Mouse (Mus musculus): Measurements from ENCODE around the gene Mmp13.
"Not testable (repeated sequence)": the region's sequence is repeated elsewhere in the genome, so short reads cannot be mapped to it uniquely, and the experiment has no call there.

The Mmp13 gene

DNA sequence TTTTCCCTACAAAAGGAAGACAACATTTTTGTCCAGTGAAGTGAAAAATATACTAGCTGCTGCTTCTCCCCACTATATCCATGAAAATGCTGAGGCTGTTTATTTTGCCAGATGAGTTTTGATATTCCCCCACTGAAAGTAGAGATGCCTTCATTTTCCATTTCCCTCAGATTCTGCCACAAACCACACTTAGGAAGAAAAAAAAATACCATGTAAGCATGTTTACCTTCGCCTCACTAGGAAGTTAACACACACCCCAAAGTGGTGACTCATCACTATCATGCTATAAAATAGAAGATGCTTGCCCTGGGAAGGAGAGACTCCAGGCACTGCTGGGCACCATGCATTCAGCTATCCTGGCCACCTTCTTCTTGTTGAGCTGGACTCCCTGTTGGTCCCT lies at the start of gene Mmp13:
TSS of gene Mmp13 (plus strand) at position 301 of the 400 bp plus-strand sequence.
- DNase-seq (ENCODE audit: low spot score in 2 of 2), result no peak

DNA sequence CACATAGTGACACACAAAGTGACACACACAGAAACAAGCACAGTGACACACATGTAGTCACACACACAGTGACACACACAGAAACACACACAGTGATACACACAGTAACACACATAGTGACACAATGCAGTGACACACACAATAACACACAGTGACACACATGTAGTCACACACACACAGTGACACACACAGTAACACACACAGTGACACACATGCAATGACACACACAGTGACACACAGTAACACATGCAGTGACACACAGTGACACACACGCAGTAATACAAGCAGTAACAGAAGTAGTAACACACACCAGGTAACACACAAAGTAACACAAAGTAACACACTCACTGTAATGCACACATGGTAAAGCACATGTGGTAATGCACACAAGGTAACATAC lies 33.7 kb upstream of the Mmp13 start:
- no peak for DNase-seq (ENCODE audit: low spot score in 2 of 2)

DNA sequence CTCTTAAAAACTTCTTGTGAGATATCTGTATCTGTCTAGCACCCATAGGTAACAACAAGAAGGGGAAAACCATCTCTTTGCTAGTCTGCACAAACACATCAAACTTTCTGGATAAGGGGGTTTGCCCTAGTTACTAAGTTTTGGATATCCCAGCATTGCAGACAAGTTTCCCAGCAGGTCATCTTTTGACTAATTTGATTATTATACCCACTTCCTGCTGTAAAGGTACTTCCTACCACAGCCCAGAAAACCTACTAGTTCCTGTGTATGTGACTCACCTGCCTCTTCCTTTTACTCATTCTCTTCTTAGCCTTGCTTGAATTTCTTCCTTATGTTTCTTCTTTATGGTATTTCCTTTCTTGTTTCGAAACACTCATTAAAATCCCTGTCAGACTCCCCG lies 32.3 kb upstream of the Mmp13 start:
- DNase-seq (ENCODE audit: low spot score in 2 of 2), result no peak

DNA sequence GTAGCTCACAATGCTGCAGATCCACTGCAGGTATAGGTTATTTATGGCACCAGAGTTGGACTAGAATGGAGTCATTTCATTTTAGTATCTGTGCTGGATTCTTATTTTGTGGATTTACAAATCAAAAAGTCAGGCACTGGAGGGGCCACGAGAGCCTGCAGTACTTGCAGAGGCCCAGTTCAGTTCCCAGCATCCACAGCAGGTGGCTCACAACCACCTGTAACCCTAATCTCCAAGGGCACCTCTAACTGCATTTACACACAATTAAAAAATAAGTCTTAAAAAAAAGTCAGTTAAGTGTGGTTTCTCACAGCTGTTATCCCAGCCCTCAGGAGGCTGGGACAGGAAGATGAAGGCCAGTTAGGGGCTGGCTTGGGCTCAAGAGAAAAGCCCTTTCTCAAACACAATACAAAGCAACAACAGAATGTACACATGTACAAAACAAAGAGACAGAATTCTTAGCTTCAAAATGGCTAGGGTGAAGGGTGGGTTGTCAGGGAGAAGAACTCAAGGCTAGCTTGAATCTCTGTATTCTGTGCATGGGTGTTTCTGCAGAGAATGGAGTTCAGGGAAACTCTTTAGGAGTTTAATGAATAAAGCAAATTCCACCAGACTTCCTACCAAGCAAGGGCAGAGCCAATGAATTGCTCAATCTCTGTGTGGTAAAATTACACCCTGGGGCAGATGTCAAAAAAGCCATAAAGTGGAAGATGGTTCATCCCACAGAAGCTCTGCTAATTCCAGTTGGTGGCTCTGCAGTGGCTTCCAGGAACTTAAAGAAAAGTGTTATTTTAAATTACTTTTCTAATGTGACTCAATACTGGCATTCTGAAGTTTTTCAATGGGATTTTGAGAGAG lies 19.3 kb upstream of the Mmp13 start:
- no peak for DNase-seq (ENCODE audit: low spot score in 2 of 2)

DNA sequence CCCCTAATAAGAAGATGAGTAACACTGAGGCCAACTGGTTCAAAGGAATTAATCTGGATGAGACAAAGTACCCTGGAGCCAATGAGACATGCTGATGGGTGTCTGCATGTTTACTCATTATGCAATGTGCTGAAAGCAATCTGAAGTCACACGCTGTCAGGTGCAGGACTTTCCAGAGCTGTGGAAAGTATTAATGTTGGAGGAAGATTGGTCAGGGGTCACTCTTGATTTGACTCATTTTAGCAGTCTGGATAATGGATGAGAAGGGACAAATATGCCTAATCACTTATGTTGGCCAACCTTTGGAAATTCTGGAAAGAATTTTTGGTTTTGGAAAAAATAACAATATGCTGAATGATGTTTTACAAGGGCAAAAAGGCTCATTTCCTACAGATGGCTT lies 10.6 kb upstream of the Mmp13 start:
- DNase-seq (ENCODE audit: low spot score in 2 of 2), result no peak

DNA sequence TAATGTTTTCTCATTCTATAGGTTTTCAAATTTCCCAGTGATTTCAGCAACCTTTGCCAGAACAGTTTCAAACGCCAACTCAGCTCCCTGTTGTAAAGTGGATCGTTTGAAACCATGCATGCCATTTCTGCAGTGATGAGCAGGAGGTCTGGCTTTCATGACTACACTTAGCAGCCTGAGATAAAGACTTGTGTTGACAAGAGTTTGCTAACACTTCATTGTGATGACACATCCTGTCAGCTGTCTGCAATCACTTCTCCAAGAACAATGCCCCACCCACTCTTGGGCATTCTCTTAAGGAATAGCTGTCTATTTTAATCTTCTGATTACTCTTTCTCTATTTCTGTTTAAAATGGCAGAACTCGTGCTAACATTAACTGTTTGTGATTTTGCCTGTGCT lies 2.2 kb upstream of the Mmp13 start:
- no peak for DNase-seq (ENCODE audit: low spot score in 2 of 2)

DNA sequence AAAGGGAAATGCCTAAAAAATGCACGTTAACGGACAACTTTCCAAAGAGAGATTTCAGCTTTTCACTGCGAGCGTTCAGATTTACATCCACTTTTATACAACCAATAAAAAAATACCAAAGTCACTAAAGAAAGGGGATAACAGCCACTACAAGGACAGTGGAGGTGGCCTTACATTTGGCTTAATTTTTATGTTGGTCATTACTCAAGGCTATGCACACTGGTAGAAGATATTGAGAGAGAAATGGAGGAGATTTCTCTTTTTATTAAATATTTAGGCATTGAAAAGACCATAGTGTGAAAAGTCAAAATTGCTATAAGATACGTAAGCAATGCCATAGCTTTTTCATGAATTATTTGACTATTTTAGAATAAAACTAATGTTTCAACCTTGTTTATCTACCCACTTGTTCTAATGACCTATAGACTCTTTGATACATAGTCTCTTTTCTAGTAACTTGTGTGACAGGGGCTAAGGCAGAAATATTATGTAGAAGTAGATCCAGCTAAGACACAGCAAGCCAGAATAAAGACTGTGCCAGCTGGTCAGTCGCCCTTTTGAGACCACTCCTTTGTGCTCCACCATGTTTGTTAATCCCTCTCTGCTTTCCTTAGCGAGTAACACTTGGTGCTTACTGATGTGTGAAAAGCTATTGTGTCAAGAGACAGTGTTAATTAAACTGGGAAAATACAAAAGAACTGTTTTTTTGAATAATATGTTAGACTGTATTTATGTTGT lies 10.4 kb downstream of the Mmp13 start:
- DNase-seq (ENCODE audit: low spot score in 2 of 2), result no peak

DNA sequence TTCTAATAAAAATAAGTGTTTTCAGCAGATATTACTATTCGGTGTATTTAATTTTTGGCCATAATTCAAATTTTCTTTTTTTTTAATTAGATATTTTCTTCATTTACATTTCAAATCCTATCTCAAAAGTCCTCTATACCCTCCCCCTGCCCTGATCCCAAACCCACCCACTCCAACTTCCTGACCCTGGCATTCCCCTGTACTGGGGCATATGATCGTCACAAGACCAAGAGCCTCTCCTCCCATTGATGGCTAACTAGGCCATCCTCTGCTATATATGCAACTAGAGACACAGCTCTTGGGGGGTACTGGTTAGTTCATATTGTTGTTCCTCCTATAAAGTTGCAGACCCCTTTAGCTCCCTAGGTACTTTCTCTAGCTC lies 11.0 kb downstream of the Mmp13 start:
- DNase-seq (ENCODE audit: low spot score in 2 of 2), result not testable (repeated sequence)

DNA sequence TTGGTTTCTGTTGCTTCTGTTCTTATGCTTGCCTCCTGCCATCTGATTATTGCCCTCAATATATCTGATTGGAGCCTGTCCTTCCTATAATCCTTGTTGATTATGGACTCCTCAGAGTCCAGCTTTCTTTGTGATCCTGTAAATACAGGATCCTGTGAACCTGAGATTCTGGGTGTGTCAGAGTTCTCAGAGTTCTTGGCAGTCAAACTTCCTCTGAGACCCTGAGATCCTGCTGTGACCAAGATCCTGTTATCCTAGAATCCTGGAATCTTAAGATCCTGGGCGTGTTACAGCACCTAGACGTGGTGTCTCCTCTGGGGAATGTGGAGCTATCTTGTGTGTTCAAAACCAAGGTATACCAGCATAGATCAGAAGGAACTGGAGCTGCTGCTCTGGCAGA lies 17.2 kb downstream of the Mmp13 start:
- DNase-seq (ENCODE audit: low spot score in 2 of 2), result no peak

DNA sequence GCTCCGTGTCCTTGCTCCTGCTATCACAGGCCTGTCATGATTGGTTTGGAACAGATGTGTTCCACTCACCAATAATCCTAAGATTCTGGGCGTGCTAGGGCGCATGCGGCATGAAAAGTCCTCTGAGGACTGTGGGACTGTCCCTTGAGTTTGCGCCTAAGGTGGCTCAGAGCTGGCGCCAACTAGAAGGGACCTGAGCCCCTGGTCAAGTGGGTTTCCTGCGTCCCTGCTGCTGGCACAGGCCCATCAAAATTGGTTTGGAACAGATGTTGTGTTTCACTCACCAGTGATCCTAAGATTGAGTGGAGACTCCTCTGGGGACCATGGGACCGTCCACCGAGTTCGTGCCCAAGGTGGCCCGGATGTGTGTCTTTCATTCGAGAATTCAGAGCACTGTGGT lies 17.6 kb downstream of the Mmp13 start:
- DNase-seq (ENCODE audit: low spot score in 2 of 2), result no peak

DNA sequence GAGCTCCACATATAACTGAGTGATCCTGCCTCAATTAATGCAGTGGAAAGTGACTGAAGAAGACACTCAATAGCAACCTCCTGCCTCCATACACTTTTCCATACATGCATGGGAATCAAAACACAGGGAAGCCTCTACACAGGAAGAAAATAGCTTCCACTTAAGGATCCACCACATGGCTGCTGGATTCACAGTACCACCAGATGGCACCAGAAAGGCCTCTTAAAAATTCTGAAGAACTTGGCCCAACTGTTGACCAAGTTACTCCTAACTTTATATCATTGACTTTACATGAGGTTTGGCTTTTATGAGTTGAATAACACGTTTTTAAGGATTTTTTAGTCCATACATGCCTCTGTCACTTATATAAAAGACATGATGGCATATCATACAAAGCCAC lies 19.8 kb downstream of the Mmp13 start:
- no peak for DNase-seq (ENCODE audit: low spot score in 2 of 2)

DNA sequence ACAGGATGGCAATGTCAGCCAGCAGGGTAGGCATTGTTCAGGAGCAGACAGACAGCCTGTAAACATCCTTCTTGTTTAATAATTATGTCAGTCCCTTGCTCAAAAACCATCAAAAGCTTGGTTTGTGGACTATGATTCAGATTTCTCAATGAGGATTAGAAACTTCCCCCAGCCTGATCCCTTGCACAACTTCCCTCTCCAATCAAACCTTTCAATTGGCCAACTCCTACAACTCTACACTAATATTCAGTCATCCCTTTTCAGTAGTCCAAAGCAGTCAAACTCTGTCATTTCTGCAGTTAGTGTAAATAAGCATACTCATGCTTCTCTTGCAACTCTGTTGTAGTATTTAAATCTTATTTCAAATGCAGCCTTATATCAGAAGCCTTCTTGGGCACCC lies 59.5 kb downstream of the Mmp13 start:
- DNase-seq (ENCODE audit: low spot score in 2 of 2), result no peak

Data from spleen, postnatal 10 days (tissue).